Mouse (Mus musculus): Measurements from ENCODE around the gene Cdc42ep4. TPM values are rescaled to one million over a fixed set of nuclear protein-coding genes. Genes with fewer than 3 reads are reported as not detected.

The Cdc42ep4 gene
- total and polyA plus RNA-seq, 2 experiments from 2014 or later: 60.3 to 88.0 TPM

- Histone ChIP-seq H3K27ac (ENCODE audit: low read depth, low read length) (no peak overlapping the region), H3K36me3 (ENCODE audit: insufficient read depth, low read length) (no peaks in the 10 kb centered on the region), H3K9me3 (ENCODE audit: low read length) (no peaks in the 10 kb centered on the region), H3K9ac (replicated peaks; ENCODE audit: low read length, poor library complexity, severe bottlenecking) (no peak overlapping the region), H3K4me2 (ENCODE audit: low read depth, low read length, poor library complexity, severe bottlenecking) (no peak overlapping the region), H3K4me1 (ENCODE audit: insufficient read depth, low read length) (peaks cover 3% of the 10 kb centered on the region; the same call in 1 of the 2 replicates), H3K27me3 (ENCODE audit: insufficient read depth, low read length) (no peaks in the 10 kb centered on the region), H3K4me3 (ENCODE audit: low read depth, low read length) (no peak overlapping the region)
- DNase-seq (ENCODE audit: low spot score) (no peak), ATAC-seq (ENCODE audit: low FRiP score) (no peak)
- no peak for TF ChIP-seq CTCF (IDR thresholded peaks at IDR 0.05)
- WGBS: 34% methylated on average over 5 of the region's 5 CpGs
These were observed 11.8 kb upstream of the Cdc42ep4 start for GRCm38 (mm10) chr11:113763449-113763848.

- H3K4me2 ChIP-seq (ENCODE audit: low read depth, low read length, poor library complexity, severe bottlenecking): no peak overlapping the region
- DNase-seq (ENCODE audit: low spot score) (no peak), ATAC-seq (ENCODE audit: low FRiP score) (no peak)
- H3K9ac ChIP-seq (replicated peaks; ENCODE audit: low read length, poor library complexity, severe bottlenecking): no peak overlapping the region
- no peaks in the 10 kb centered on the region for H3K27me3 ChIP-seq (ENCODE audit: insufficient read depth, low read length)
- 82% methylated on average over 8 of the region's 8 CpGs for WGBS
- no peaks in the 10 kb centered on the region for H3K9me3 ChIP-seq (ENCODE audit: low read length)
- TF ChIP-seq CTCF (IDR thresholded peaks at IDR 0.05): no peak
- peaks cover under 1% of the 10 kb centered on the region; the same call in 1 of the 2 replicates for H3K4me1 ChIP-seq (ENCODE audit: insufficient read depth, low read length)
- no peak overlapping the region for H3K4me3 ChIP-seq (ENCODE audit: low read depth, low read length)
- H3K36me3 ChIP-seq (ENCODE audit: insufficient read depth, low read length): no peaks in the 10 kb centered on the region
- no peak overlapping the region for H3K27ac ChIP-seq (ENCODE audit: low read depth, low read length)
These were observed 10.6 kb upstream of the Cdc42ep4 start for GRCm38 (mm10) chr11:113762136-113762797.

- 92% methylated on average over 7 of the region's 7 CpGs for WGBS
- no peak for TF ChIP-seq CTCF (IDR thresholded peaks at IDR 0.05)
- Histone ChIP-seq H3K27me3 (ENCODE audit: insufficient read depth, low read length) (no peaks in the 10 kb centered on the region), H3K36me3 (ENCODE audit: insufficient read depth, low read length) (no peaks in the 10 kb centered on the region), H3K4me2 (ENCODE audit: low read depth, low read length, poor library complexity, severe bottlenecking) (no peak overlapping the region), H3K27ac (ENCODE audit: low read depth, low read length) (no peak overlapping the region), H3K9ac (replicated peaks; ENCODE audit: low read length, poor library complexity, severe bottlenecking) (no peak overlapping the region), H3K4me3 (ENCODE audit: low read depth, low read length) (no peak overlapping the region), H3K4me1 (ENCODE audit: insufficient read depth, low read length) (no peaks in the 10 kb centered on the region), H3K9me3 (ENCODE audit: low read length) (no peaks in the 10 kb centered on the region)
- no peak for ATAC-seq (ENCODE audit: low FRiP score)
- DNase-seq (ENCODE audit: low spot score): no peak
These were observed 10.0 kb upstream of the Cdc42ep4 start for GRCm38 (mm10) chr11:113761646-113762045.

- 80% methylated on average over 7 of the region's 7 CpGs for WGBS
These were observed 8.8 kb upstream of the Cdc42ep4 start for GRCm38 (mm10) chr11:113760476-113760875.

GRCm38 (mm10) chr11:113758851-113759250, 7.2 kb upstream of the Cdc42ep4 start:
- ATAC-seq (ENCODE audit: low FRiP score) (no peak), DNase-seq (ENCODE audit: low spot score) (no peak)
- no peak for TF ChIP-seq CTCF (IDR thresholded peaks at IDR 0.05)
- no peak overlapping the region for H3K4me2 ChIP-seq (ENCODE audit: low read depth, low read length, poor library complexity, severe bottlenecking)
- H3K27me3 ChIP-seq (ENCODE audit: insufficient read depth, low read length): no peaks in the 10 kb centered on the region
- WGBS: 91% methylated on average over 5 of the region's 5 CpGs
- no peaks in the 10 kb centered on the region for H3K36me3 ChIP-seq (ENCODE audit: insufficient read depth, low read length)
- no peak overlapping the region for H3K9ac ChIP-seq (replicated peaks; ENCODE audit: low read length, poor library complexity, severe bottlenecking)
- no peak overlapping the region for H3K4me3 ChIP-seq (ENCODE audit: low read depth, low read length)
- no peaks in the 10 kb centered on the region for H3K9me3 ChIP-seq (ENCODE audit: low read length)
- no peak overlapping the region for H3K27ac ChIP-seq (ENCODE audit: low read depth, low read length)
- no peaks in the 10 kb centered on the region for H3K4me1 ChIP-seq (ENCODE audit: insufficient read depth, low read length)

More at GRCm38 (mm10) chr11:113760476-113760875, 8.8 kb upstream of the Cdc42ep4 start:
- Histone ChIP-seq H3K9me3 (ENCODE audit: low read length) (no peaks in the 10 kb centered on the region), H3K4me2 (ENCODE audit: low read depth, low read length, poor library complexity, severe bottlenecking) (no peak overlapping the region), H3K27ac (ENCODE audit: low read depth, low read length) (no peak overlapping the region), H3K36me3 (ENCODE audit: insufficient read depth, low read length) (no peaks in the 10 kb centered on the region), H3K27me3 (ENCODE audit: insufficient read depth, low read length) (no peaks in the 10 kb centered on the region), H3K4me3 (ENCODE audit: low read depth, low read length) (no peak overlapping the region), H3K4me1 (ENCODE audit: insufficient read depth, low read length) (no peaks in the 10 kb centered on the region), H3K9ac (replicated peaks; ENCODE audit: low read length, poor library complexity, severe bottlenecking) (no peak overlapping the region)
- peak; percentile 33 for DNase-seq (ENCODE audit: low spot score)
- ATAC-seq (ENCODE audit: low FRiP score): no peak
- no peak for TF ChIP-seq CTCF (IDR thresholded peaks at IDR 0.05)

- no peak for TF ChIP-seq CTCF (IDR thresholded peaks at IDR 0.05)
These were observed 4.9 kb upstream of the Cdc42ep4 start for GRCm38 (mm10) chr11:113756578-113756977.

More at GRCm38 (mm10) chr11:113756578-113756977, 4.9 kb upstream of the Cdc42ep4 start:
- H3K9ac ChIP-seq (replicated peaks; ENCODE audit: low read length, poor library complexity, severe bottlenecking): no peak overlapping the region
- no peak overlapping the region for H3K4me2 ChIP-seq (ENCODE audit: low read depth, low read length, poor library complexity, severe bottlenecking)
- WGBS: 95% methylated on average over 12 of the region's 12 CpGs
- H3K4me1 ChIP-seq (ENCODE audit: insufficient read depth, low read length): no peaks in the 10 kb centered on the region
- H3K9me3 ChIP-seq (ENCODE audit: low read length): no peaks in the 10 kb centered on the region
- ATAC-seq (ENCODE audit: low FRiP score) (no peak), DNase-seq (ENCODE audit: low spot score) (no peak)
- no peaks in the 10 kb centered on the region for H3K36me3 ChIP-seq (ENCODE audit: insufficient read depth, low read length)
- no peaks in the 10 kb centered on the region for H3K27me3 ChIP-seq (ENCODE audit: insufficient read depth, low read length)
- no peak overlapping the region for H3K27ac ChIP-seq (ENCODE audit: low read depth, low read length)
- H3K4me3 ChIP-seq (ENCODE audit: low read depth, low read length): no peak overlapping the region
